Mouse (Mus musculus) liver, adult 2 months (tissue): ENCODE data around the gene H1fx. TPM values are rescaled to one million over a fixed set of nuclear protein-coding genes. Genes with fewer than 3 reads are reported as not detected.
A peak's percentile ranks its signal among the peaks of the same experiment; 100 is the strongest.

ENCODE experiments used
- DNase-seq: peaks from one replicate; pipeline ENCODE4 v3.0.0-alpha.2; 2011; ENCODE audit warnings: low read depth, low spot score; ENCODE audit errors: extremely low read depth
- H3K27ac ChIP-seq: fragments of 200-500 bp; replicated peaks from 2 replicates; pipeline ENCODE4 v1.5.1; 2012; ENCODE audit warnings: low read depth, mild to moderate bottlenecking, control low read depth, inconsistent platforms, low read length; ENCODE audit not compliant: insufficient read depth
- H3K27me3 ChIP-seq: fragments of 200-500 bp; 2 replicates; pipeline ENCODE4 v1.6.1; 2012; ENCODE audit warnings: mild to moderate bottlenecking, moderate library complexity, low read length, inconsistent platforms; ENCODE audit not compliant: control insufficient read depth, insufficient read depth
- H3K36me3 ChIP-seq: fragments of 200-500 bp; 2 replicates; pipeline ENCODE4 v1.6.1; 2012; ENCODE audit warnings: low read length, inconsistent platforms; ENCODE audit not compliant: control insufficient read depth, insufficient read depth
- H3K4me1 ChIP-seq: fragments of 200-500 bp; 2 replicates; pipeline ENCODE4 v1.6.1; 2011; ENCODE audit warnings: low read length; ENCODE audit not compliant: control insufficient read depth, insufficient read depth
- H3K4me3 ChIP-seq: fragments of 200-500 bp; 2 replicates; pipeline ENCODE4 v1.5.1; 2011; ENCODE audit warnings: low read depth, mild to moderate bottlenecking, control low read depth, low read length, moderate library complexity; ENCODE audit not compliant: insufficient read depth
- H3K79me2 ChIP-seq: fragments of 200-500 bp; 2 replicates; pipeline ENCODE4 v1.6.1; 2012; ENCODE audit warnings: inconsistent platforms, mild to moderate bottlenecking, low read length, moderate library complexity; ENCODE audit not compliant: control insufficient read depth, insufficient read depth
- H3K9ac ChIP-seq: fragments of 200-500 bp; 2 replicates; pipeline ENCODE4 v1.6.1; 2012; ENCODE audit warnings: low read depth, mild to moderate bottlenecking, control low read depth, inconsistent platforms, low read length
- CTCF ChIP-seq: fragments of 200-500 bp; IDR thresholded peaks from 2 replicates; pipeline ENCODE4 v1.5.1; 2011; ENCODE audit warnings: low read depth, low read length, control low read depth
- POLR2A ChIP-seq: fragments of 200-500 bp; IDR thresholded peaks from 2 replicates; pipeline ENCODE4 v1.6.1; 2011; ENCODE audit warnings: low read length, control low read depth; ENCODE audit not compliant: insufficient read depth; ENCODE audit errors: extremely low read depth
- WGBS: fragments of 180-500 bp; shearing (Covaris S2); methylation state at CpG from one replicate; pipeline ENCODE4 v1.1.7; 2018; 5-methylcytosine and 5-hydroxymethylcytosine counted together
- polyA plus RNA-seq: library from polyadenylated mRNA; depleted of rRNA; stranded (reverse); fragments of >200 nt; gene quantifications from 2 replicates; pipeline ENCODE4 v1.2.3, GENCODE M21; 2012
- total RNA-seq: library from RNA; depleted of rRNA; stranded (reverse); fragments of >200 nt; gene quantifications from 2 replicates; pipeline ENCODE4 v1.2.3, GENCODE M21; 2014

Gene H1fx
- total and polyA plus RNA-seq, 2 experiments = 0.11 TPM; not detected in 1

DNA sequence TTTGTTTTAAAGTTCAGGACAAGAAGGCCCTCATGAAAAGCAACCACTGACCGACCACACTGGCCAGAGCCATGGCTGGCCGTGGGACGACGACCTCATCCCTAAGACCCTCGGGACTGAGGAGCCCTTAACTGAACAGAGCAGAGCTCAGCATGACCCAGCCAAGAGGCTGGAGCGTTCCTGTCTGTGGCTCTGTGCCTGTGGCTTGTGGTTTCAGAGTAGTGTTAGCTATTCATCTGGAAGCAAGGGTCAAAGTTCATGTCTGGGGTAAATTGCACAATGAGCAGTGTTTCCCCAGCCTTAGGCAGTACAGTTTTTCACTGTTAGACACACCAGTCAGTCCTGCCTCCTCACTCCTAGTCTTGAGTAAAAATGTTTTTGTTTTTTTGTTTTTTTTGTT, 11.3 kb upstream of the H1fx start:
- TF ChIP-seq POLR2A (0 out of 2 replicates have a peak, but pooled peaks have one; percentile 23), CTCF (no peak)
- peak overlapping the region; percentile 37; the same call in 1 of the 2 replicates for H3K9ac ChIP-seq
- H3K36me3 ChIP-seq = no peaks in the 10 kb centered on the region
- peak; percentile 97 for DNase-seq
- no peaks in the 10 kb centered on the region for H3K79me2 ChIP-seq
- WGBS = 17% methylated on average over 6 of the region's 6 CpGs
- peaks cover 13% of the 10 kb centered on the region for H3K4me1 ChIP-seq
- H3K27ac ChIP-seq = peak overlapping the region; percentile 72
- H3K27me3 ChIP-seq = no peaks in the 10 kb centered on the region
- H3K4me3 ChIP-seq = no peak overlapping the region

DNA sequence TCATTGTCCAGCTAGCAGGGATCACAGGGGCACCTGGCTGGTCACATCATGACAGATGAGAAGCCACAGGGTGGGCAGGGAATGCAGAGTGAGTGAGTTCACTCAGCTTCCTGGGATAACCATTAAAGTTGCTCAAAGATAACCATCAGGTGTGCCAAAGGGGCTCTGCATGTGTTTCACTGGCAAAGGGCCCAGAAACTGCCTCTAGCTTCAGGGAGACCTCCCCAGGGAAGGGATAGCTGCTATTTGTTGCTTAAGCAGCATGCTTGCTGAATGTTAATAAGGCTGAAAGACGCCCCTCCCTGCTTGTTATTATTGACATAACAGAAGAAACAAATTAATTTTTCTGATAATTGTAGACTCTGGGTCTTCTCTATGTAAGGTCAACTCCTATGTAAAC, 10.4 kb upstream of the H1fx start:
- 85% methylated on average over 1 of the region's 1 CpGs for WGBS
- H3K27me3 ChIP-seq = no peaks in the 10 kb centered on the region
- H3K79me2 ChIP-seq = no peaks in the 10 kb centered on the region
- no peak for DNase-seq
- H3K36me3 ChIP-seq = no peaks in the 10 kb centered on the region
- no peak overlapping the region for H3K27ac ChIP-seq
- TF ChIP-seq POLR2A = no peak
- no peak for TF ChIP-seq CTCF
- H3K9ac ChIP-seq = no peak overlapping the region
- peaks cover 13% of the 10 kb centered on the region for H3K4me1 ChIP-seq
- no peak overlapping the region for H3K4me3 ChIP-seq

DNA sequence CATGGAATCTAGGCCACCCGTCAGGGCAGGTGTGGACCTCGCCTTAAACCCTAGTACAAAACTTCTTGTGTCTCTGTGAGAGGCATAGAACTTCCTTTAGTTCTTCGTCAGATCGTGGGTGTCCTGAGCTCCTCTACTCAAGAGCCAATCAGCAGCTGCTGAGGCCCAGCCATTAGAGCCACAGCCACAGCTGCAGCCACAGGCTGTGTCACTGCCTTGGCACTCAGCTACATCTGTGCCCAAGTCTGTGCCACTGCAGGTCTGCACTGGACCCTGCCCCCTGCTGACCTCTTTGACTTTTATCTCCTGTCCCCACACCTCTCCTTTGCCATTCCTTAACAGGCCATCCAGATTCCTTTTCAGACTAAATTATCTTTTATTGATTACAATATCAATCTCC, 9.8 kb upstream of the H1fx start:
- TF ChIP-seq CTCF = no peak
- TF ChIP-seq POLR2A = no peak
- peaks cover 13% of the 10 kb centered on the region for H3K4me1 ChIP-seq
- WGBS = 80% methylated on average over 4 of the region's 4 CpGs
- no peaks in the 10 kb centered on the region for H3K79me2 ChIP-seq
- H3K27me3 ChIP-seq = no peaks in the 10 kb centered on the region
- H3K9ac ChIP-seq = no peak overlapping the region
- no peak overlapping the region for H3K27ac ChIP-seq
- H3K36me3 ChIP-seq = no peaks in the 10 kb centered on the region
- H3K4me3 ChIP-seq = no peak overlapping the region
- DNase-seq = no peak

DNA sequence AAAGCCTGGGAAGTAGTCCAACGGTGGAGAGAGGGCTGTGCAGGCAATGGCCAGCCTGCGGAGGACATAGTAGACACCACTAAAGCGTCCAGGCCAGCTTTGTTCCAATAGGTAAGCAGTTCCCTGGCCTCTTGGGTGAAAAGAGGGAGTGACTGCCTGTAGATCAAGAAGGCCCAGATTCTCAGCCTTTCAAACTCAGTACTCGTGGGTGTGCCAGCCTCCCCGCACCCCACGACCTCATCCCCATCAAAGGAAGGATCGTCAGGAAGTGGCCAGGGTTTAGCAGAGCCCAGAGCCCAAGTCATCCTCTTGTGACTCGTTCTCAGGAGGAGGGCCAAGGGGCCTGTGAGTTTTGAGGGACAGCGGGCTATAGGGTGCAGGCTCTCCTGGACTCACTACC, 1.1 kb upstream of the H1fx start:
- no peak overlapping the region for H3K27ac ChIP-seq
- H3K4me1 ChIP-seq = peaks cover 6% of the 10 kb centered on the region; the same call in 1 of the 2 replicates
- TF ChIP-seq CTCF (no peak), POLR2A (no peak)
- no peaks in the 10 kb centered on the region for H3K36me3 ChIP-seq
- no peaks in the 10 kb centered on the region for H3K79me2 ChIP-seq
- peaks cover 15% of the 10 kb centered on the region for H3K27me3 ChIP-seq
- no peak for DNase-seq
- 86% methylated on average over 9 of the region's 9 CpGs for WGBS
- no peak overlapping the region for H3K4me3 ChIP-seq
- H3K9ac ChIP-seq = no peak overlapping the region

DNA sequence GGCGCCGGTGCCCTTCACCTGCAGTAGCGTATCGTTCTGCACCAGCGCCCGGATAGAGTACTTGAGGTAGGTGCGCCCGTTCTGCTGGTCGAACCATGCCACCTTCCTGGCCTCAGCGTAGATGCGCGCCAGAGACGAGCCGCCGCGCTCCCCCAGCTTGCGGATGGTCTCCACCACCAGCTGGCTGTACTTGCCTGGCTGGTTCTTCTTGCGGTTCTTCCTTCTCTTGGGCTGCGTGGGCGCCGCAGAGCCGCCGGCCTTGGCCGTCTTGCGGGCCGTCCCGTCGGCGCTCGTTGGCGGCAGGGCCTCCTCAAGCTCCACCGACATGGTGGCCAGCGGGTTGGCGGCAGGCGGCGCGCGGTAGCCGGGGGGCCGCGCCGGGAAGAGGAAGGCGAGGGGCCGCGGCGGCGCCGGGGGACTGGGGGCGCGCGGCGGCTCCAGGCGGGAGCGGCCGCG, 379 bp downstream of the H1fx start:
- Histone ChIP-seq H3K4me3 (peak overlapping the region; percentile 68), H3K27me3 (peaks cover 15% of the 10 kb centered on the region), H3K36me3 (no peaks in the 10 kb centered on the region), H3K79me2 (no peaks in the 10 kb centered on the region), H3K4me1 (peaks cover 6% of the 10 kb centered on the region; the same call in 1 of the 2 replicates), H3K9ac (peak overlapping the region; percentile 60), H3K27ac (no peak overlapping the region)
- no peak for DNase-seq
- WGBS = under 1% methylated on average over 48 of the region's 56 CpGs
- TF ChIP-seq POLR2A (no peak), CTCF (no peak)

DNA sequence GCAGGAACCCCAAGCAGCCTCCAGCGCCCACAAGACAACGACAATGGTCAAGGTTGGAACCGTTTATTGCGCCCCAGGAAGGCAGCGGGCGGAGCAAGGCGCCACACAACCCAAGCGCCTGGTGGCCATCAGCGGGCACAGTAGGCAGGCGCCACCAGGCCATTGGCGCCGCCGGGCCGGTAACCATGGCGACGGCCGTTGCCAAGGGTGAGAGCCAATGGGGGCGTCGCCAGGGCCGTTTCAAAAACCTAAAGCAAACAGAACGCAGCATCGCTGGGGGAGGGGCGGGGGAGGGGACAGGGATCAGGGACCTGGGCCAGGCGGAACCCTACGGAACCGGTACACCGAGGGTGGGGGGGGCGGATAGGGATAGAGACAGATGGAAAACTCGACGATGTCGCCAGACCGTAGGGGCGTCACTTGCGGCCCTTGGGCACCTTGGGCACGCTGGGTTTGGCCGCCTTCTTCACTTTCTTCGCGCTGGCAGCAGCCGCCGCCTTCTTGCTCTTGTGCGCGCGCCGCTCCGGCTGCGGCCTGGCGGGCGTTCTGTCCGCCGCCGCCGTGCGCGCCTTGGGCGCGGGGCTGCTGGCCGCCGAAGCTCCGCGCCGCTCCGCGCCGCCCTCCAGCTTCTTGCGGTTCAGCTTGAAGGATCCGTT, 935 bp downstream of the H1fx start:
- WGBS = 3% methylated on average over 66 of the region's 66 CpGs
- TF ChIP-seq POLR2A (no peak), CTCF (no peak)
- no peak for DNase-seq
- Histone ChIP-seq H3K4me1 (peaks cover 6% of the 10 kb centered on the region; the same call in 1 of the 2 replicates), H3K27me3 (peaks cover 15% of the 10 kb centered on the region), H3K79me2 (no peaks in the 10 kb centered on the region), H3K9ac (peak overlapping the region; percentile 60), H3K27ac (no peak overlapping the region), H3K4me3 (peak overlapping the region; percentile 68), H3K36me3 (no peaks in the 10 kb centered on the region)
